ENCODE assay signal across 9 mouse cellular contexts in genomic region chr15:31264827-31265226, GRCm38 (mm10). TPM values are rescaled to one million over a fixed set of nuclear protein-coding genes. Genes with fewer than 3 reads are reported as not detected.
DNase-seq lines count a peak whose midpoint lies in the region; ATAC-seq and TF ChIP-seq lines count a peak whose summit lies in the region.
"Had no signal": no experiment of that assay in that cellular context is flagged by ENCODE, and none has a peak within 500 bp of the region (broad histone marks: within the 10 kb centered on the region; RNA-seq: fewer than 3 reads in every experiment).

No protein-coding gene starts in this region.

- DNase-seq in c-Kit-positive CD71-negative TER-119-negative erythroid progenitor cells, embryonic 14.5 days (ENCODE audit: low read depth) = peak; percentile 40
- peak; percentile 89 for DNase-seq in forebrain, embryonic 14.5 days (ENCODE audit: low spot score)
- peak; percentile 35 for DNase-seq in heart, postnatal 25 days (ENCODE audit: low spot score)
- peak; percentile 80 to 91 for DNase-seq in layer of hippocampus, adult 18-20 months (ENCODE audit: low spot score in 2 of 2)
- peak; percentile 60 to 67 for DNase-seq in lung, adult 18-20 months
- peak; percentile 43 for DNase-seq in testis, postnatal 14 days (ENCODE audit: low spot score)

- no peak overlapping the region for H3K4me2 ChIP-seq in forebrain, embryonic 14.5 days (ENCODE audit: low read length)
- H3K4me2 ChIP-seq: embryonic facial prominence, embryonic 13.5 days had no signal

- no peaks in the 10 kb centered on the region for H3K4me1 ChIP-seq in forebrain, embryonic 14.5 days (ENCODE audit: control insufficient read depth, insufficient read depth, low read length)
- H3K4me1 ChIP-seq in olfactory bulb, adult 2 months (ENCODE audit: control insufficient read depth, insufficient read depth, low read length) = no peaks in the 10 kb centered on the region

- TF ChIP-seq POLR2A in olfactory bulb, adult 2 months (IDR thresholded peaks at IDR 0.05; ENCODE audit: insufficient read depth, low read depth, low read length) = no peak

- H3K27ac ChIP-seq in forebrain, embryonic 14.5 days (ENCODE audit: low read depth, low read length) = no peak overlapping the region
- H3K27ac ChIP-seq in olfactory bulb, adult 2 months (ENCODE audit: insufficient read depth, low read depth, low read length) = no peak overlapping the region
- H3K27ac ChIP-seq: embryonic facial prominence, embryonic 13.5 days had no signal

- H3K9ac ChIP-seq in forebrain, embryonic 14.5 days (ENCODE audit: low read length) = no peak overlapping the region
- H3K9ac ChIP-seq: embryonic facial prominence, embryonic 13.5 days had no signal

- intact Hi-C loops in heart, postnatal 25 days (cut with DNase I) = loop anchor here (2.0 to 10.0 kb wide), 3 partner anchors 113 to 1240 kb away; no protein-coding TSS in a partner anchor

- no peaks in the 10 kb centered on the region for H3K27me3 ChIP-seq in forebrain, embryonic 14.5 days (replicated peaks; ENCODE audit: control insufficient read depth, insufficient read depth, low read length)
- H3K27me3 ChIP-seq: embryonic facial prominence, embryonic 13.5 days had no signal

- H3K36me3 ChIP-seq in forebrain, embryonic 14.5 days (ENCODE audit: control insufficient read depth, insufficient read depth, low read length) = no peaks in the 10 kb centered on the region
- H3K36me3 ChIP-seq: embryonic facial prominence, embryonic 13.5 days had no signal

- no peaks in the 10 kb centered on the region for H3K9me3 ChIP-seq in forebrain, embryonic 14.5 days (replicated peaks; ENCODE audit: control insufficient read depth, low read length)
- H3K9me3 ChIP-seq: embryonic facial prominence, embryonic 13.5 days had no signal

- H3K4me3 ChIP-seq in forebrain, embryonic 14.5 days (ENCODE audit: low read depth, low read length) = no peak overlapping the region
- H3K4me3 ChIP-seq in olfactory bulb, adult 2 months (ENCODE audit: insufficient read depth, low read depth, low read length) = no peak overlapping the region
- H3K4me3 ChIP-seq: embryonic facial prominence, embryonic 13.5 days had no signal

- TF ChIP-seq CTCF in olfactory bulb, adult 2 months (IDR thresholded peaks at IDR 0.05; ENCODE audit: insufficient read depth, low read depth, low read length) = peak; percentile 95

- 33% methylated on average over 6 of the region's 6 CpGs for WGBS in forebrain, embryonic 14.5 days
- WGBS in olfactory bulb, adult 2 months = 29% methylated on average over 6 of the region's 6 CpGs

- peak; percentile 58 for ATAC-seq in CD4-positive, CD25-positive, alpha-beta regulatory T cell, adult 4 months
- peak; percentile 90 for ATAC-seq in forebrain, embryonic 14.5 days

RNA-seq across cellular contexts. Expression of gene Dap, which starts 40.7 kb away (rescaled TPM):
- polyA plus RNA-seq in CD4-positive, CD25-positive, alpha-beta regulatory T cell, adult 4 months (2017; shearing (Covaris generic)) = 10 to 100 TPM; 61.6 to 81.6 TPM
- polyA plus RNA-seq in forebrain, embryonic 14.5 days (2014; fragmentation: Nextera tagmentation; extraction: Ambion mirVana) = 21.1 and 22.7 TPM in 2 replicates
- 10 to 100 TPM; 20.4 to 20.7 TPM for total RNA-seq in heart, postnatal 25 days (2021)
- 1 to 10 TPM; 7.5 to 8.5 TPM for total RNA-seq in layer of hippocampus, adult 18-20 months (2021)
- polyA plus RNA-seq in olfactory bulb, adult 2 months (2012; ENCODE audit: insufficient read depth, insufficient read length, low replicate concordance, missing spikeins) = not detected in 2 replicates

Comparison
In these comparisons a context has a peak if more than half of its experiments do, and no peak if none do; other contexts are left out.
1. DNase-seq: peak in every context shown above with its lines; median percentile 89 in forebrain, embryonic 14.5 days; 86 in layer of hippocampus, adult 18-20 months; 64 in lung, adult 18-20 months; 43 in testis, postnatal 14 days; 40 in c-Kit-positive CD71-negative TER-119-negative erythroid progenitor cells, embryonic 14.5 days; 35 in heart, postnatal 25 days.
2. RNA of gene Dap, which starts 40.7 kb away (polyA plus RNA-seq): 61.6 to 81.6 TPM in CD4-positive, CD25-positive, alpha-beta regulatory T cell, adult 4 months and 21.1 to 22.7 TPM in forebrain, embryonic 14.5 days; not detected in olfactory bulb, adult 2 months; every median in the first group is over 10 times any median in the second.